Mouse (Mus musculus): ENCODE results near the gene Arg2.

The Arg2 gene

DNA sequence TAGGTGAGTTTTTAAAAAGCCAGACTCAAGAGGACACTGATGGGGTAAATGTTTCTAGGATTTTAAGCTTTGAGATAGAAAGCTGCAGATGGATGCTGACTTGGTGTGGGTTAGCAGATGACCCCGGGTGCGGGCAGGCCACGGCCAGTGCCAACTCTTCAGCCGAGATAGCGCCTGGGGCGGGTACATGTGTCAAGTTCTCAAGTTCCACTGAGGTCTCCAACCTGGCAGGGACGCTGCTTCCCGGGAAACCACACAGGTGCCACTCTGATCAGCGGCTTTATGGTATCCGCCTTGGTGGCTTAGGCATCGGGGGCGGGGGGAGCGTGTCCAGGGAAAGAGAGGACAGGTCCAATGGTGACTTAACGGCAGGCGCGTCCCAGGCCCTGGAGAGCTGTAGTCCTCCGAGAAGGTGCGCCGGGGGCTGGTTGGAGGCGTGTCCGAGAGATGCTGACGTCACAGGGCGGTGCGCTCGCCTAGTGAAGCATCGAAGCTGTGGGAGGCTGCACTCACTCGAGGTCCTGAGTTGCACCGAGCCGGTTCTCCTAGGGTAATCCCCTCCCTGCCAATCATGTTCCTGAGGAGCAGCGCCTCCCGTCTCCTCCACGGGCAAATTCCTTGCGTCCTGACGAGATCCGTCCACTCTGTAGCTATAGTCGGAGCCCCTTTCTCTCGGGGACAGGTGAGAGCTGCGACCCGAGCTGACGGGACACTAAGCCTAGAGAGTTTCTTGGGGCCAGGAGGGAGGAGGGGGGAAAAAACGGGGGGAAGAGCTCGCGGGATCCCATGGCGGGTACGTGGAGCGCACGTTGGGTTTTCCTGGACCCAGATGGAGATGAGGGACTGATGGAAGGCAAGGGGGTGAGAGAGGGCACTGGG, at the start of gene Arg2:
Gene Arg2 (plus strand): TSS at position 479 of the 879 bp plus-strand sequence.
- in situ Hi-C loops (cut with MboI; ENCODE audit: unreplicated experiment in 2 of 2): no loop called here

DNA sequence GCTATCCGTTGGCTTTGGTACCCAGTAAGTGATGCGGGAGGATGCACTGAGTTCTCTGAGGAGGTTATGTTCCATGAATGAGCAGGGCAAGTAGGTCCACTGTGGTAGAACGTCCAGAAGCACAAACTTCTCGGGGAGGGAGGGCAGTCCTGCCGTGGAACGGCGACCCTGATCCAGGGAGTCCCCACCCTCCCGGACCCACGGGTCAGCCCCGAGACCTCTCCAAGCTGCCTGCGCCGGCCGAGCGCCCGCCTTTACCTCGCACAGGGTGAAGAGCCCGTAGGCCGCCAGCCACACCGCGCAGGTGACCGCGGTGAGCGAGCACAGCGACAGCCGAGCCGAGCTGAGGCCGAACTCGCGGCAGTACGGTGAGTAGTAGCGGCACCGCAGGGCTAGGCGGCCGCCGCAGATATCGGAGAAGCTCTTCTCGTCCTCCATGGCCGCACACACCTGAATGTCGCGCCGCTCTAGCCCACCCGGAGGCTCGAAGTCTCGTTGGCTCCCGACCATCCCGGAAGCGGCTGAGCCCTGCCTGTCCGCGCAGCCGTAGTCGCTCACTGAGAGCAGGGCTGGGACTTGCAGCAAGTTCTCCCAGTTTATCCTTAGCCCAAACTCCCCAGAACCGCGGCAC, 41.3 kb upstream of the Arg2 start, which contains the start of gene Pigh:
Gene Pigh (minus strand): TSS at position 470 of the 631 bp plus-strand sequence.
- in situ Hi-C loops (cut with MboI; ENCODE audit: unreplicated experiment in 2 of 2): loop anchor here (5.0 to 25.0 kb wide), 2 partner anchors 62 to 1302 kb away; partner anchors contain the start of gene Plekhh1 (in 1 of the 2)

DNA sequence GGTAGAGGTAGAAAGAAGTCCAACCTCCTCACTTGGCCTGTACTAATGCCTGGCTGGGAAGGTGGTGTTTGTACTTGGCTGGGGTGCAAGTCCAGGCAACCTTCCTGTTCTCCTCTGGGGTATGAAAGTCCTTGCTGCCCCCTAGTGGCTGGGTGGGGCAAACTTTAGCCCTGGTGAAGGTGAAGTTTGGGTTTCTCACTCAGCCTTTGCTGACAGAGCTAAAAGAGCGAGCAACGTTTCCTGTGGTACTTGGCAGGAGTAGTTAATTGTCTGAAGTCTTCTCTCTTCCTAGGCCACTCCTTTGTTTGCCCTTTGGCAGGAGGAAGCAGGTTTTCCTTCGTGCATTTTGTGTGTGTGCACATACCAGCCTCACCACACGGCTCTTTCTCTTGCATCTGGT, 38.0 kb upstream of the Arg2 start:
- in situ Hi-C loops (cut with MboI; ENCODE audit: unreplicated experiment in 2 of 2): loop anchor here in 1 of 2 experiments (5.0 to 25.0 kb wide), 4 partner anchors 70 to 1305 kb away; no protein-coding TSS in a partner anchor

DNA sequence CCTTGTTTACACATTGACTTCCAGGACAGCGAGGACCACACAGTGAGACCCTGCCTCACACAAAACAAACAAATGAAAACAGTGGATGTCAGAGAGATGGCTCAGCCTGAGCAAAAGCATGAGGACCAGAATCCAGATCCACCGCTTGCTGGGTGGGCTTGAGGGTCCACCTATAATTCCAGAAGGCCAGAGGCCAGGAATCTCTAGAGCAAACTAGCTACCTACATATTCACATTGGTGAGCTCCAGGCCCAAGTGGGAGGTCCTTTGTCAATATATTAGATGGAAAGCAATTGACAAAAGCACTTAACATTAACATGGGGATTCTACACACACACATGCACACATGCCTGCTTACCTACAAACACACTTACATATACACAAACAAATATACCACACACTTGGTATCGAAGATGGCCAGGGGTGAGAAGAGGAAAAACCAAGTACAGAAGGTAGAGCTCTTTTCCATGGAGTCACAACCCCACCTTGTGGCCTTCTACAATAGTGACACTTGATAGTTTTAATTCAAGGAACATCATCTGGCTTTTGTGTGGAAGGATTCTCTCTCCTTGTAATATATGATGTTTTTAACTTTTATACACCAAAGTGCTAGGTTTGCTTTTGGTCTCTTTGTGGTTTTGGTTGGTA, 33.3 kb upstream of the Arg2 start:
- in situ Hi-C loops (cut with MboI; ENCODE audit: unreplicated experiment in 2 of 2): loop anchor here (5.0 to 25.0 kb wide), 4 partner anchors 180 to 1310 kb away; no protein-coding TSS in a partner anchor

DNA sequence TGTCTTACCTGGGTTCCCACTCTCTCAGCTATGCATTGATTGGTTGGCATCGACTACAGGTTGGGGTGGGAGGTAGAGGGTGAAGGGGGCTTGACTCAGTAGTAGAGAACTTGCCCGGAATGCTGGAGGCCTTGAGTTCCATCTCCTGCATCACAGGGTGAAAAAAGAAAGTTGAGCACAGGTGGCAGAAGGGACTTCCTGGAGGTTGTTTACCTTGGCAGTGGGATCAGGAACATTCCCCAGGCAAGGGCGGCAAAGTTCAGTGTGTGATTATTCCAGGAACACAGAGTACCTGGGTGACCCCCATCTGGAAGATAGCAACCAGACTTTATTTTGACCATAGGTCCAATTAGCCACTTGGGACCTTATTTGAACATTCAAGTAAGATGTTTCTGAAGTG, 26.8 kb upstream of the Arg2 start:
- in situ Hi-C loops (cut with MboI; ENCODE audit: unreplicated experiment in 2 of 2): loop anchor here (10.0 to 25.0 kb wide), 3 partner anchors 769 to 1291 kb away; no protein-coding TSS in a partner anchor

DNA sequence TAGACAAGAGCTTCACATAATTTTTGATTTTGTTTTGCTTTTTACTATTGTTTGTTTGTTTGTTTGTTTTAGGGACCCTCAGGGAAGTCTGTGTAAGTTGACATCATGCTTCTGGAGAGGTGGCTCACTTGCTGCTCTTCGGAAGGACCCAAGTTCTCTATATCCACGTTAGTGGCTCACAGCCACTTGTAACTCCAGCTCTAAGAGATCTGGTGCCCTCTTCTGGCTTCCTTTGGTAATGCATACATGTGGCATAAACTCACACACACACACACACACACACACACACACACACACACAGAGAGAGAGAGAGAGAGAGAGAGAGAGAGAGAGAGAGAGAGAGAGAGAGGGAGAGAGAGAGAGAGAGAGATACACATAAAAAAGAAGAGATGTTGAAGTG, 26.0 kb upstream of the Arg2 start:
- in situ Hi-C loops (cut with MboI; ENCODE audit: unreplicated experiment in 2 of 2): loop anchor here (10.0 to 25.0 kb wide), 3 partner anchors 770 to 1292 kb away; no protein-coding TSS in a partner anchor

DNA sequence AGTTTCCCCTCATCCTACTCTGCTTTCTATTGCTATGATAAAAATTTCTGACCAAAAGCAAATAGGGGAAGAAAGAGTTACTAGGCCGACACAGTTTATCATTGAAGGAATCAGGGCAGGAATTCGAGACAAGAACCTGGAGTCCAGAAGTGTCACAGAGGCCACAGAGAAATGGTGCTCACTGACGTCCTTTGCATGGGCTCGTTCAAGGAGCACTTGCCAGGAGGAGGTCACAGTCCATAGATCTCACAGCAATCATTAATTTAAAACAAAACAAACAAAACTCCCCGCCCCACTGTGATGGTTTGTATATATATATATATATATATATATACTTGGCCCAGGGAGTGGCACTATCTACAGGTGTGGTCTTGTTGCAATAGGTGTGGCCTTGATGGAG, 25.3 kb upstream of the Arg2 start:
- in situ Hi-C loops (cut with MboI; ENCODE audit: unreplicated experiment in 2 of 2): loop anchor here (10.0 to 25.0 kb wide), 3 partner anchors 771 to 1293 kb away; no protein-coding TSS in a partner anchor

DNA sequence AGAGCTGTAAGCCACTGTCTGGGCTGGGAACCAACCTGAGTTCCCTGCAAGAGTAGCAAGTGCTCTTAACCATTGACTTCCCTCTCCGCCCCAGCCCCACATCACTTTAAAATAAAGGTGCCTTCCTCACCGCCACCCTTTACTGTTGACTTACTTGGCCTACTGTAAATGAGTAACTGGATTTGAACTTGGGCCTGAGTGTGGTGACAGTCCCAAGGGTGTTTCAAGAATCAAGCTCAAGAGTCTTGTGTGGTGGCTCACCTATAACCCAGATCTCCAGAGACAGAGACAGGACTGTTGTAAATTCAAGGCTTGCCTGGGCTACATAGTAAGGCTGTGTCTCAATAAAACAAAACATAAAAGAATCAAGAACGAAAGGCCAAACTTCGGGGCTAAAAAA, 11.6 kb upstream of the Arg2 start:
- in situ Hi-C loops (cut with MboI; ENCODE audit: unreplicated experiment in 2 of 2): loop anchor here in 1 of 2 experiments (25.0 kb wide), 1 partner anchor 1307 kb away; no protein-coding TSS in a partner anchor

DNA sequence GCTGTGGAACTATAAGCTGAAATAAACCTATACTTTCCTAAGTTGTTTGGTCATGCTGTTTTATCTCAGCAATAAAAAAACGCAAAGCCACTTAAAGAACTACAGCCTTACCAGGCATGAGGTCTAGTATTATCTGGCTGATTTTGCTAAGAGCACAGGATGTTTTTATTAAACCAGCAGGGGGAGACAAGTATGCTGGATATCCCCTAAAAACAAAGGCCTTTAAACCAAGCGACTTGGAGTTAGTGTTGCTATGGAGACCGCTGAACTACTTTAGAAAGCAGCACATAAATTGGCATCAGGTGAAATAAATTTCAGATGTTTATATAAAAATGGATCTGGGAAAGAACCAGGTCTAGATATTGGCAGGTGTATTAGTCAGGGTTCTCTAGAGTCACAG, 7.8 kb upstream of the Arg2 start:
- in situ Hi-C loops (cut with MboI; ENCODE audit: unreplicated experiment in 2 of 2): loop anchor here in 1 of 2 experiments (25.0 kb wide), 1 partner anchor 1311 kb away; no protein-coding TSS in a partner anchor

DNA sequence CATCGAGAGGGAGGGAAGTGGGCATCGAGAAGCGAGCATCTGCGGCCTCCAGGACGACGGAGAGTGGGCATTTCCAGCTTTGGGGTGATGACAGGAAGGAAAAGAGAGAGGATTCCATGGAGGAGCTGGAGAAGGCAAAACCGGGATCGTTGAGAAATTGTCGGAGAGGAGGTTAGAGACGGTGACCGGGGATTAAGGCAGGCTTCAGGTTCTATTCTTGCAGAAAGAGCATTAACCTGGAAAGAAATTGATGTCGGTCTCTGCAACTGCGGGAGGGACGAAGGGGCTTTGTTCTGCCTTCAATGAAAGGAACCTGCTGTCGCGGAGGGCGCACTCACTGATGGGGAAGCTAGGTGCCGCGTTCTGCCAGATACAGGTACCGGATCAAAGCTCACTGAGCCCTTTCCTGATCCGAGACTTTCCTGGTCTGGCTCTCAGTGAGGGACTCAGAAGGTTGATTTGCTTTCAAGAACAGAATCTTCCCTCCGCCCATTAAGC, 650 bp downstream of the Arg2 start:
- in situ Hi-C loops (cut with MboI; ENCODE audit: unreplicated experiment in 2 of 2): no loop called here

DNA sequence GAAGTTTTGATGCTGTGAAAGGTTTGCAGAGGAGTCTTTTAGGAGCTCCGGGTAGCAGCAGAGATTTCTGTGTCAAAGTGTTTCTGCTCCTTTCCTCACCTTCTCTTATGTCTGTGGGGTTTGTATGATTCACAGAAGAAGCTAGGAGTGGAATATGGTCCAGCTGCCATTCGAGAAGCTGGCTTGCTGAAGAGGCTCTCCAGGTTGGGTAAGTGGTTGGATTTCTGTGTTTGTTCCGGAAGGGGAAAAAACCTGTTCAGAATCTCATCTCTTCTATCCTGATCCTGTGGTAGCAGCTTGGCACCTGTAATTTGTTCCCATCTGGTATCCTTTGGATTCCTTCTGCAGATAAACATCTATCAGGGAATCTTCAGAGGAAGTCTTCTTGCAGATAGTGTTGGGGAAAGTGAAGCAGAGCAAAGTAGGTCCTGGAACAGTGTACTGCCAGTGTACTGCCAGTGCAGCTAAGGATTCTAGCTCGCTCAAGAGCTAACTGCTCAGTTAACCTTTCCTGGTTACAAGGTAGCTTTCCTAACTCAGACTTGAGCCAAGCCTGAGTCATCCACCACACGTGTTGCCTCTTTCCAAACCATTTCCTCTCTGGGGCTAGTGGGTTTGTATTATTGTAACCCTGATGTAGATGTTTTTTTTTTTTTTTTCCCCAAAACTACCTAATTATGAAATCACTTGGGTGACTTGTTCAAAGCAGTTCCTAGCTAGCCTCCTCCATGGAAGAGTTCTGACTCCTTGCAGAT, 1.3 kb downstream of the Arg2 start:
- in situ Hi-C loops (cut with MboI; ENCODE audit: unreplicated experiment in 2 of 2): no loop called here

DNA sequence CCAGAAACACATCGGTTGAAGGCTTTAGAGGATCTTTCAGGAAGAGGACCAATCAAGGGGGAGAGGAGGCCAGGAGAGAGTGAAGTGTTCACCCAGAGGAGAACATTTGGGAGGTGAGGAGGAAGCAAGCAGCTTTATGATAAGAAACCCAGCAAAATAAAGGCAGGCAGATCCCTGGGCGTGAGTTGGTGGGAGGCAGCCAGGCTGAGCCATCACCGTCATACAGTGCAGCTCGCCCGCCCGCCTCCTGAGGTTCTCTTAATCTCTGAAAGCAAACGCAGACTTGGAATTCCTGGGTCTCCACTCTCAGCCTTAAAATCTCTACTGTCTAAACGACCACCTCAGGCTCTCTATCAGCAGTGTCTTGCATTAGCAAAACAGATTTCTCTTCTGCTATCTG, 4.1 kb downstream of the Arg2 start:
- in situ Hi-C loops (cut with MboI; ENCODE audit: unreplicated experiment in 2 of 2): no loop called here

DNA sequence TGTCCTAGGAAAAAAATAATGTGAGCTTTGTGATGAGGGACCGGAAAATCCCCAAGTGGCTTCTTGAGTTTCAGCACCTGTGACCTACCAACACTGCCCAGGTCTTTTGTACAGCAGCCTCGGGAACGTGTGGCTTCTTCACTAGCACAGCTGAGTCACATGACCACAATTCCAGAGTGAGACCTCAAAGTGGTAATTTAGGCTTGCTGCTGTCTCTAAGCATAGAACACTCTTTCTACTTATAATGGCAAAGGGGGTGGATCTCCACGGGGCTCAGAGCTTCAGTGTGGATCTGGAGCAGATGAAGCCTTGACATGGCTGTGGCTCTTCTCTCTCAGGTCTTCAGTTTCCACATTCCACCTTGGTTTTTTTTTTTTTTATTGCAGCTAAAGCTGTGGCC, 4.5 kb downstream of the Arg2 start:
- in situ Hi-C loops (cut with MboI; ENCODE audit: unreplicated experiment in 2 of 2): no loop called here

DNA sequence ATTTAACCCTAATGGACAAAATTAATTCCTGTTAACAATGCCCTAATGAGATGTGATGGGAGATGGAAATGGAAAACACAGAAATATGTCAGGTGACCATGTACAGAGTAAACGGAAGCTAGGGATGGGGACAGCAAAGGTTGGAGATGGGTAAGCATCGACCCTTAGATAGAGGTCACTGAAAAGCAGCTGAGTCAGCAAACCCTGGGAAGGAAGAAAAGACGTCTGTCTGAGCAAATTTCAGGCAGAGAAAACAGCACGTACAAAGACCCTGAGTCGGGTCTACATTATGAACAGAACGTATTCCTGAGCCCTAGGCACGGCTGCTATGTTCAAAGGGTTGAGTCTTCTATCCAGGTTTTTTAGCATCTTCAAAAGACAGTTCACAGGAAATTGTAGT, 6.4 kb downstream of the Arg2 start:
- in situ Hi-C loops (cut with MboI; ENCODE audit: unreplicated experiment in 2 of 2): no loop called here

DNA sequence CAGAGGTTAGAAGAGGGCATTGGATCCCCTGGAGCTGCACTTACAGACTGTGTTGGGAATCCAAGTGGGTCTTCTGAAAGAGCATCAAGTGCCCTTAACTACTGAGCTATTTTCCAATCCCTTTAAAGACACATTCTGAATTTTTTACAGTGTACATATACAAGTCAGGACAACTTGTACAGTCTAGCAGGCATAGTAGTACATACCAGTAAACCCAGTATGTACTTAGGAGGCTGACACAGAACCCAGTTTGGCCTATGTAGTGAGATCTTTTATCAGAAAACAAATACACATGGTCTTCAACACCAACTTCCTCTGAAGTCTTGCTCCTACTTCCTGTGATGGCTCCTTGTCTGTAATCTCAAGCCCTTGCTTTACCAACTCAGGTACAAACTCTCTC, 8.4 kb downstream of the Arg2 start:
- in situ Hi-C loops (cut with MboI; ENCODE audit: unreplicated experiment in 2 of 2): no loop called here

DNA sequence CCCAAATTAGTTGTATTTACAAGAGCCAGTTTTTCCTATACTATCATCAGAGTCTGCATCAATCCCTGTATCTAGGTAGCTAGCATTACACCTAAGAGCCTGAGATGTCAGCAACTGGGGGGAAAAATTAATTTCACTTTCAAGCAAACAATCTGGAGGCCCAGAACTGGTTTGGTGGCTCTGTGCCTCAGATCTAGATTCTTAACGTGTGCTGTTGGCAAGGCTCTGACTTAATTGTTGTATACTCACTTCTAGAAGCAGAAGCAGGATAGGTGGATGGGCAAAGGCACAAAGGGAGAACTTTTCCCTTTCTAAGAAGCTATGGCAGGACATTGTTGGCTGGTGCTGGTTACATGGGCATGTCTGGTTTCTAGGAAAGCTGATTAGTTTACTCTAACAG, 8.8 kb downstream of the Arg2 start:
- in situ Hi-C loops (cut with MboI; ENCODE audit: unreplicated experiment in 2 of 2): no loop called here

DNA sequence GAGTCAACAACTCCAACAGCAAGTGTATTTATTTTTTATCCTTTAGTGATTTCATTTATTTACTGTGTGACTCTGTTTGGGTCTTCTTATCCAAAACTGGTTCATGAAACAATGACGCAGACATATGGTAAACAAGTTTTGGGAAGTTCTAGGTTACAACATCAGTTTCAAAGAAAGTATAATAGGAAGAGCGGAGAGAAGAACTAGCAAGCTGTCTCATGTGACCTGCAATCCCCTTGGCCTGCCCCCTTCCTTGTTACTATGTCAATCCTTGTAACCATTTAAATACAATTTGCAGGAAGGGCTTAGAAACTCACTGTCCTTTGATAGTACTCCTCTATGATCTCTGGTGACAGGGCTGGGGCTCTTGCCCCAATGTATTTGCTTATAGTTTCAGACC, 10.2 kb downstream of the Arg2 start:
- in situ Hi-C loops (cut with MboI; ENCODE audit: unreplicated experiment in 2 of 2): no loop called here

DNA sequence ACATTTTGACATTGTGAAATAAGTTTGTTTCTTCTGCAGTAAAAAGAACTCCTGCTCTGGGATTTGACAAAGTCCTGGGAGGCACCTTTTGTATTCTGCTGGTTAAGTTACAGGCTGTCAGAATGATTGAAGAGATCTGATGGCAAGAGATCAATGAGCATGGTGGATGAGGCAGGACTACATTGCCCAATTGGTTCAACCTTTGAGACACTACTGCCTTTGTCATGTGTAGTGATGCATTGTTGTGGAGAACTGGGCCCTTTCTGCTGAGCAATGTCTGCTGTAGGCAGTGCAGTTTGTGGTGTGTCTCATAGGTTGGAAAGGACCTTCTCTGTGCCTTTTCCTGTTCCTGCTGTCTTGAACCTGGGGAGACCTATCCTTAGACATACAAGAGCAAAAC, 10.8 kb downstream of the Arg2 start:
- in situ Hi-C loops (cut with MboI; ENCODE audit: unreplicated experiment in 2 of 2): no loop called here

DNA sequence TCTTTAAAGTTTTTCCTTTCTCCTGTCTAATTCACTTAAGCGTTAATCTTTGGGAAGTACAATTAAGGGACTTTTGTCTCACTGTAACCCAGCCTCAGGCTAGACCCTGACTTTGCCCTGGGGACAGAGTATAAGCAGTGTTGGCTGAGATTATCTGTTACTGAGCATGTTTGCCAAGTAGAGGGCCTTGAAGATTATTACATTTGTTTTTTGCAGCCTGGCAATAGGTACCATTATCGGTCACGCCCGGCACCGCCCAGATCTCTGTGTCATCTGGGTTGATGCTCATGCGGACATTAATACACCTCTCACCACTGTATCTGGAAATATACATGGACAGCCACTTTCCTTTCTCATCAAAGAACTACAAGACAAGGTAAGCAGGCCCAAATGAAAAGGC, 19.1 kb downstream of the Arg2 start:
- in situ Hi-C loops (cut with MboI; ENCODE audit: unreplicated experiment in 2 of 2): loop anchor here in 1 of 2 experiments (25.0 kb wide), 1 partner anchor 1488 kb away; the partner anchor contains the start of genes Erh and Slc39a9

DNA sequence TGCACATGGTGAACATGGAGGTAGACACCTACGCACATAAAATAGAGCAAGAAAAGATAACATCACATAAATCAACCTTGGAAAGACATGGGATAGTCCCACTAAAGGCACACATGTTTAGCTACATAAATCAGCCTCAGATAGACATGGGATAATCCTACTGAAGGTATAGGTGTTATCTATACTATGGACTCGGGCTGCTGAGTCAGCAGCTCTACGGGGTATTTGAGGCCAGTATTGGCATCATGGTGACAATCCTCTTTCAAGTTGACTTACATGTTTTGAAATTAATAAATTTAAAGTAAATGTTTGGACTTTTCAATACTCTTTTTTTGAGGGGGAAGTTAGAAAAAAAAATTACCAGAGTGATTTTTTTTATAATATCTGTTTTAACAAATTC, 32.3 kb downstream of the Arg2 start:
- in situ Hi-C loops (cut with MboI; ENCODE audit: unreplicated experiment in 2 of 2): loop anchor here in 1 of 2 experiments (25.0 kb wide), 1 partner anchor 1474 kb away; the partner anchor contains the start of genes Erh and Slc39a9

All from v-Abl transformed pro-B cells (cell line).